Mouse (Mus musculus) stomach, embryonic 15.5 days (tissue): Measurements from ENCODE around the gene Tmem8. TPM values are rescaled to one million over a fixed set of nuclear protein-coding genes. Genes with fewer than 3 reads are reported as not detected.

Experiments used
- ATAC-seq: fragments of 200-750 bp; cut with Nextera tagmentation; 2 replicates; pipeline ENCODE4 v1.8.0; 2017; ENCODE audit warnings: low read depth, moderate number of reproducible peaks, moderate TSS enrichment; ENCODE audit not compliant: insufficient read depth, low FRiP score
- H3K27ac ChIP-seq: fragments of 300-500 bp; sonication (generic); 2 replicates; pipeline ENCODE4 v1.5.1; 2015; ENCODE audit warnings: mild to moderate bottlenecking, inconsistent platforms
- H3K27me3 ChIP-seq: fragments of 300-500 bp; sonication (generic); replicated peaks from 2 replicates; pipeline ENCODE4 v1.6.1; 2015; ENCODE audit warnings: inconsistent platforms
- H3K36me3 ChIP-seq: fragments of 300-500 bp; sonication (generic); 2 replicates; pipeline ENCODE4 v1.6.1; 2015; ENCODE audit warnings: inconsistent platforms
- H3K4me1 ChIP-seq: fragments of 300-500 bp; sonication (generic); 2 replicates; pipeline ENCODE4 v1.6.1; 2015; ENCODE audit warnings: inconsistent platforms
- H3K4me2 ChIP-seq: fragments of 300-500 bp; sonication (generic); 2 replicates; pipeline ENCODE4 v1.6.1; 2015; ENCODE audit warnings: mild to moderate bottlenecking, inconsistent platforms
- H3K4me3 ChIP-seq: fragments of 300-500 bp; sonication (generic); replicated peaks from 2 replicates; pipeline ENCODE4 v1.5.1; 2015; ENCODE audit warnings: inconsistent platforms
- H3K9ac ChIP-seq: fragments of 300-500 bp; sonication (generic); 2 replicates; pipeline ENCODE4 v1.6.1; 2015; ENCODE audit warnings: inconsistent platforms
- H3K9me3 ChIP-seq: fragments of 300-500 bp; sonication (generic); 2 replicates; pipeline ENCODE4 v1.6.1; 2016; ENCODE audit warnings: inconsistent platforms
- WGBS: fragments of 180-500 bp; shearing (Covaris S2); methylation state at CpG from one replicate; pipeline ENCODE4 v1.1.7; 2015; 5-methylcytosine and 5-hydroxymethylcytosine counted together
- polyA plus RNA-seq: library from polyadenylated mRNA; unstranded; fragments of >200 nt; fragmentation: Nextera tagmentation; extraction: Ambion mirVana; gene quantifications from 2 replicates; pipeline ENCODE4 v1.2.1, GENCODE M21; 2015

Tmem8 gene
- polyA plus RNA-seq = 6.6 and 7.2 TPM in 2 replicates

GRCm38 (mm10) chr17:26113181-26113948 lies at the start of gene Tmem8:
Gene Tmem8, plus strand, starts transcription at chr17:26113299.
- ATAC-seq = peak; percentile 75
- WGBS = under 1% methylated on average over 62 of the region's 75 CpGs
- peak within 1 kb of the TSS; percentile 51 for H3K9ac ChIP-seq
- H3K36me3 ChIP-seq = no peaks in the 10 kb centered on the region
- H3K27me3 ChIP-seq = peaks cover 55% of the 10 kb centered on the region
- H3K4me2 ChIP-seq = peak within 1 kb of the TSS; percentile 95
- H3K4me3 ChIP-seq = peak within 1 kb of the TSS; percentile 57
- H3K4me1 ChIP-seq = peaks cover 9% of the 10 kb centered on the region
- peak within 1 kb of the TSS; percentile 9; the same call in 1 of the 2 replicates for H3K27ac ChIP-seq
- no peaks in the 10 kb centered on the region for H3K9me3 ChIP-seq

- Histone ChIP-seq H3K9ac (no peak overlapping the region), H3K4me3 (no peak overlapping the region), H3K27me3 (no peaks in the 10 kb centered on the region), H3K36me3 (no peaks in the 10 kb centered on the region), H3K4me2 (no peak overlapping the region), H3K27ac (0 out of 2 replicates have a peak overlapping the region, but pooled peaks have one; percentile 23), H3K9me3 (no peaks in the 10 kb centered on the region), H3K4me1 (peaks cover 30% of the 10 kb centered on the region)
- ATAC-seq = no peak
- WGBS = 66% methylated on average over 6 of the region's 6 CpGs
Measured at GRCm38 (mm10) chr17:26064916-26065315, 48.2 kb upstream of the Tmem8 start.

- no peak overlapping the region for H3K9ac ChIP-seq
- H3K27me3 ChIP-seq = no peaks in the 10 kb centered on the region
- H3K36me3 ChIP-seq = no peaks in the 10 kb centered on the region
- H3K4me2 ChIP-seq = peak overlapping the region; percentile 87
- no peaks in the 10 kb centered on the region for H3K9me3 ChIP-seq
- no peak overlapping the region for H3K27ac ChIP-seq
- peak overlapping the region; percentile 94; the same call in 1 of the 2 replicates for H3K4me3 ChIP-seq
- ATAC-seq = no peak
- WGBS = 90% methylated on average over 7 of the region's 7 CpGs
- peaks cover 34% of the 10 kb centered on the region for H3K4me1 ChIP-seq
Measured at GRCm38 (mm10) chr17:26066488-26067020, 46.5 kb upstream of the Tmem8 start.

- H3K9me3 ChIP-seq = no peaks in the 10 kb centered on the region
- no peak overlapping the region for H3K27ac ChIP-seq
- H3K4me3 ChIP-seq = peak overlapping the region; percentile 94
- peak overlapping the region; percentile 73 for H3K9ac ChIP-seq
- H3K27me3 ChIP-seq = no peaks in the 10 kb centered on the region
- peak overlapping the region; percentile 87 for H3K4me2 ChIP-seq
- 1% methylated on average over 44 of the region's 44 CpGs for WGBS
- peaks cover 34% of the 10 kb centered on the region for H3K4me1 ChIP-seq
- no peaks in the 10 kb centered on the region for H3K36me3 ChIP-seq
- no peak for ATAC-seq
Measured at GRCm38 (mm10) chr17:26068024-26068830, 44.9 kb upstream of the Tmem8 start.

- Histone ChIP-seq H3K36me3 (no peaks in the 10 kb centered on the region), H3K9me3 (no peaks in the 10 kb centered on the region), H3K4me2 (peak within 1 kb of the TSS; percentile 87), H3K27ac (peak within 1 kb of the TSS; percentile 53; the same call in 1 of the 2 replicates), H3K27me3 (no peaks in the 10 kb centered on the region), H3K4me1 (peaks cover 34% of the 10 kb centered on the region), H3K9ac (peak within 1 kb of the TSS; percentile 73), H3K4me3 (peak within 1 kb of the TSS; percentile 94)
- ATAC-seq = peak; percentile 89
- under 1% methylated on average over 93 of the region's 94 CpGs for WGBS
Measured at GRCm38 (mm10) chr17:26068831-26069739, 44.0 kb upstream of the Tmem8 start, which contains the start of gene Rab11fip3. Gene Rab11fip3, minus strand, starts transcription at chr17:26069555.

GRCm38 (mm10) chr17:26070136-26070535 lies 43.0 kb upstream of the Tmem8 start:
- ATAC-seq = no peak
- peak overlapping the region; percentile 94; the same call in 1 of the 2 replicates for H3K4me3 ChIP-seq
- WGBS = 31% methylated on average over 6 of the region's 6 CpGs
- H3K9ac ChIP-seq = no peak overlapping the region
- H3K36me3 ChIP-seq = no peaks in the 10 kb centered on the region
- no peaks in the 10 kb centered on the region for H3K27me3 ChIP-seq
- H3K4me1 ChIP-seq = peaks cover 34% of the 10 kb centered on the region
- H3K27ac ChIP-seq = no peak overlapping the region
- H3K9me3 ChIP-seq = no peaks in the 10 kb centered on the region
- peak overlapping the region; percentile 87 for H3K4me2 ChIP-seq

GRCm38 (mm10) chr17:26075246-26075645 lies 37.9 kb upstream of the Tmem8 start:
- Histone ChIP-seq H3K27ac (no peak overlapping the region), H3K4me2 (no peak overlapping the region), H3K9me3 (no peaks in the 10 kb centered on the region), H3K9ac (no peak overlapping the region), H3K36me3 (no peaks in the 10 kb centered on the region), H3K4me3 (no peak overlapping the region), H3K27me3 (no peaks in the 10 kb centered on the region), H3K4me1 (0 out of 2 replicates have a peak, but pooled peaks cover under 1% of the 10 kb centered on the region)
- no peak for ATAC-seq
- WGBS = 58% methylated on average over 3 of the region's 3 CpGs

- ATAC-seq = no peak
- Histone ChIP-seq H3K36me3 (no peaks in the 10 kb centered on the region), H3K4me3 (no peak overlapping the region), H3K27ac (no peak overlapping the region), H3K27me3 (no peaks in the 10 kb centered on the region), H3K4me1 (no peaks in the 10 kb centered on the region), H3K9me3 (no peaks in the 10 kb centered on the region), H3K9ac (no peak overlapping the region), H3K4me2 (no peak overlapping the region)
- WGBS = 59% methylated on average over 2 of the region's 2 CpGs
Measured at GRCm38 (mm10) chr17:26078851-26079250, 34.2 kb upstream of the Tmem8 start.

- Histone ChIP-seq H3K4me2 (no peak overlapping the region), H3K9me3 (no peaks in the 10 kb centered on the region), H3K27me3 (no peaks in the 10 kb centered on the region), H3K9ac (no peak overlapping the region), H3K4me3 (no peak overlapping the region), H3K4me1 (no peaks in the 10 kb centered on the region), H3K27ac (no peak overlapping the region), H3K36me3 (no peaks in the 10 kb centered on the region)
- 32% methylated on average over 2 of the region's 2 CpGs for WGBS
- no peak for ATAC-seq
Measured at GRCm38 (mm10) chr17:26080867-26081266, 32.2 kb upstream of the Tmem8 start.

- H3K4me2 ChIP-seq = no peak overlapping the region
- H3K27me3 ChIP-seq = no peaks in the 10 kb centered on the region
- WGBS = 89% methylated on average over 9 of the region's 9 CpGs
- no peaks in the 10 kb centered on the region for H3K36me3 ChIP-seq
- no peaks in the 10 kb centered on the region for H3K9me3 ChIP-seq
- H3K4me1 ChIP-seq = no peaks in the 10 kb centered on the region
- no peak overlapping the region for H3K4me3 ChIP-seq
- no peak for ATAC-seq
- H3K9ac ChIP-seq = no peak overlapping the region
- no peak overlapping the region for H3K27ac ChIP-seq
Measured at GRCm38 (mm10) chr17:26087059-26087564, 26.0 kb upstream of the Tmem8 start.
